In the genomic region with DNA sequence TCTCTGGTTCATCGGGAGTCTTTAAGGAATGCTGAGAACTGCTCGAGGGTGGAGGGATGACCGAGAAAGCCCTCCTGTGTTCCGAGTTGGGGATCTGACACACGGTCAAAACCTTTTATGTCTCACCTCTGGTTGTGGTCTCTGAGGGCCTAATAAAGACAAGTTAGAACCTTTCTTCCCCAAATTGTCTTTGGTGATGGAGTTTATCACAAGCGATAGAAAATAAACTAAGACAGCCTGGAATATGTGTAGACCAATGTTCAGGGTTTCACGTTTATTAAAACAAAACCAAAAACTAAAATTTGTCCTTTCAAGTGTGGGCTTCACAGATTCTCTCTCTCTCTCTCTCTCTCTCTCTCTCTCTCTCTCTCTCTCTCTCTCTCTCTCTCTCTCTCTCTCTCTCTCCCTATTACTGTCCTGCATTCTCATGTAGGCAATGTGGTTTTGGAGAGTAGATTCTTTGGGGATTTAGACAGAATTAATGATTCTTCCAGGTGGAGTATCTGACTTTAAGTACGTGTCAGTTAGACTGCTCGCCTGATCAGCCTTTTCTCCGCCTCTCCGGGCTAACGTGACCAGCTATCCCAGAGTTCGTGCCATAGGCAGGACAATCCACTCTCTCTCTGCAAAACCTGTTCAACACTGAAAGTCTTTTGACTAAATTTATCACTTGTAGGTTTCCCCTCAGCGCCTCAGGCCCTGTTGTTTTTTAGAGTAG, we compare ENCODE assay signal across 9 mouse cellular contexts. TPM values are rescaled to one million over a fixed set of nuclear protein-coding genes. Genes with fewer than 3 reads are reported as not detected.
DNase-seq lines count a peak whose midpoint lies in the region; ATAC-seq lines count a peak whose summit lies in the region.
"Had no signal": no experiment of that assay in that cellular context is flagged by ENCODE, and none has a peak within 500 bp of the region (broad histone marks: within the 10 kb centered on the region; RNA-seq: fewer than 3 reads in every experiment).

No protein-coding gene starts in this region.

- DNase-seq in heart, embryonic 10.5 days (ENCODE audit: low spot score): no peak
- no peak for DNase-seq in heart, postnatal 36 days
- no peak for DNase-seq in lung, postnatal 14 days
- DNase-seq in frontal cortex, postnatal 25 days (ENCODE audit: low spot score in 2 of 2): no peak
- no peak for DNase-seq in c-Kit-positive CD71-positive TER-119-positive erythroid progenitor cells, embryonic 14.5 days (ENCODE audit: low spot score)
- DNase-seq: cerebellum, adult 11 months had no signal

- peak overlapping the region; percentile 49 for H3K4me3 ChIP-seq in heart, embryonic 10.5 days
- H3K4me3 ChIP-seq in lung, embryonic 16.5 days (ENCODE audit: low read length): peak overlapping the region; percentile 29
- H3K4me3 ChIP-seq in limb, embryonic 13.5 days: peak overlapping the region; percentile 17; the same call in 1 of the 2 replicates
- H3K4me3 ChIP-seq in stomach, embryonic 15.5 days (replicated peaks): peak overlapping the region; percentile 10; the same call in 1 of the 2 replicates

- peak overlapping the region; percentile 47 for H3K4me2 ChIP-seq in lung, embryonic 16.5 days (ENCODE audit: low read depth, low read length)
- peak overlapping the region; percentile 50 for H3K4me2 ChIP-seq in limb, embryonic 13.5 days (replicated peaks)
- H3K4me2 ChIP-seq in stomach, embryonic 15.5 days: peak overlapping the region; percentile 38

- H3K9ac ChIP-seq in lung, embryonic 16.5 days (ENCODE audit: low read length): peak overlapping the region; percentile 31
- H3K9ac ChIP-seq in limb, embryonic 13.5 days: no peak overlapping the region
- H3K9ac ChIP-seq in stomach, embryonic 15.5 days: no peak overlapping the region

- peak overlapping the region; percentile 47; the same call in 1 of the 2 replicates for H3K27ac ChIP-seq in heart, embryonic 10.5 days
- peak overlapping the region; percentile 62 for H3K27ac ChIP-seq in lung, embryonic 16.5 days (ENCODE audit: low read length)
- no peak overlapping the region for H3K27ac ChIP-seq in limb, embryonic 13.5 days
- H3K27ac ChIP-seq in stomach, embryonic 15.5 days: peak overlapping the region; percentile 88

- intact Hi-C loops in heart, postnatal 36 days (cut with DNase I): no loop called here

- 54% methylated on average over 14 of the region's 14 CpGs for WGBS in heart, embryonic 10.5 days
- 42% methylated on average over 14 of the region's 14 CpGs for WGBS in lung, embryonic 16.5 days
- WGBS in limb, embryonic 13.5 days: 48% methylated on average over 14 of the region's 14 CpGs
- 49% methylated on average over 14 of the region's 14 CpGs for WGBS in stomach, embryonic 15.5 days

- H3K9me3 ChIP-seq in heart, embryonic 10.5 days: no peaks in the 10 kb centered on the region
- H3K9me3 ChIP-seq in lung, embryonic 16.5 days (ENCODE audit: control insufficient read depth, low read length): no peaks in the 10 kb centered on the region
- H3K9me3 ChIP-seq in limb, embryonic 13.5 days: no peaks in the 10 kb centered on the region
- H3K9me3 ChIP-seq in stomach, embryonic 15.5 days: no peaks in the 10 kb centered on the region

- ATAC-seq in lung, embryonic 16.5 days (ENCODE audit: low read depth): peak; percentile 39; the same call in 1 of the 2 replicates
- ATAC-seq in limb, embryonic 13.5 days (ENCODE audit: low FRiP score, low read depth): no peak
- ATAC-seq in stomach, embryonic 15.5 days (ENCODE audit: insufficient read depth, low FRiP score, low read depth): no peak

- H3K36me3 ChIP-seq in heart, embryonic 10.5 days: no peaks in the 10 kb centered on the region
- no peaks in the 10 kb centered on the region for H3K36me3 ChIP-seq in lung, embryonic 16.5 days (ENCODE audit: control insufficient read depth, insufficient read depth, low read length)
- no peaks in the 10 kb centered on the region for H3K36me3 ChIP-seq in limb, embryonic 13.5 days
- H3K36me3 ChIP-seq in stomach, embryonic 15.5 days: no peaks in the 10 kb centered on the region; the same call in 1 of the 2 replicates

- H3K4me1 ChIP-seq in heart, embryonic 10.5 days: peaks cover 11% of the 10 kb centered on the region
- H3K4me1 ChIP-seq in lung, embryonic 16.5 days (replicated peaks; ENCODE audit: control insufficient read depth, insufficient read depth, low read length): peaks cover 7% of the 10 kb centered on the region; the same call in 1 of the 2 replicates
- peaks cover 36% of the 10 kb centered on the region for H3K4me1 ChIP-seq in limb, embryonic 13.5 days
- peaks cover under 1% of the 10 kb centered on the region; the same call in 1 of the 2 replicates for H3K4me1 ChIP-seq in stomach, embryonic 15.5 days

- no peaks in the 10 kb centered on the region for H3K27me3 ChIP-seq in heart, embryonic 10.5 days (ENCODE audit: insufficient read depth, poor library complexity, severe bottlenecking)
- no peaks in the 10 kb centered on the region for H3K27me3 ChIP-seq in lung, embryonic 16.5 days (ENCODE audit: control insufficient read depth, insufficient read depth, low read depth, low read length)
- H3K27me3 ChIP-seq in limb, embryonic 13.5 days: no peaks in the 10 kb centered on the region
- H3K27me3 ChIP-seq in stomach, embryonic 15.5 days (replicated peaks): no peaks in the 10 kb centered on the region

RNA-seq across cellular contexts. Expression of gene Cpm, which starts 35.1 kb away (rescaled TPM):
- polyA plus RNA-seq in heart, embryonic 10.5 days (2016; fragmentation: Nextera tagmentation; extraction: Ambion mirVana): 5.1 and 28.3 TPM in 2 replicates
- 1 to 10 TPM; 3.7 to 3.9 TPM for total RNA-seq in heart, postnatal 36 days (2021)
- polyA plus RNA-seq in lung, embryonic 16.5 days (2015; fragmentation: Nextera tagmentation; extraction: Ambion mirVana): 83.7 and 86.9 TPM in 2 replicates
- polyA plus RNA-seq in limb, embryonic 13.5 days (2015; fragmentation: Nextera tagmentation; extraction: Ambion mirVana): 40.5 and 42.8 TPM in 2 replicates
- 57.1 and 57.7 TPM in 2 replicates for polyA plus RNA-seq in stomach, embryonic 15.5 days (2015; fragmentation: Nextera tagmentation; extraction: Ambion mirVana)

RNA-seq across cellular contexts. Expression of gene Mdm2, which starts 46.2 kb away (rescaled TPM):
- 56.4 and 59.3 TPM in 2 replicates for polyA plus RNA-seq in heart, embryonic 10.5 days (2016; fragmentation: Nextera tagmentation; extraction: Ambion mirVana)
- 10 to 100 TPM; 46.9 to 48.2 TPM for total RNA-seq in heart, postnatal 36 days (2021)
- 51.2 and 51.7 TPM in 2 replicates for polyA plus RNA-seq in lung, embryonic 16.5 days (2015; fragmentation: Nextera tagmentation; extraction: Ambion mirVana)
- 47.3 and 49.5 TPM in 2 replicates for polyA plus RNA-seq in limb, embryonic 13.5 days (2015; fragmentation: Nextera tagmentation; extraction: Ambion mirVana)
- 38.2 and 44.1 TPM in 2 replicates for polyA plus RNA-seq in stomach, embryonic 15.5 days (2015; fragmentation: Nextera tagmentation; extraction: Ambion mirVana)
